Mouse (Mus musculus) liver, postnatal 0 days (tissue): ENCODE results near the gene Myo1e. TPM values are rescaled to one million over a fixed set of nuclear protein-coding genes. Genes with fewer than 3 reads are reported as not detected.
"Not testable (repeated sequence)": the region's sequence is repeated elsewhere in the genome, so short reads cannot be mapped to it uniquely, and the experiment has no call there.

Experiments used
- ATAC-seq: fragments of 200-750 bp; cut with Nextera tagmentation; 2 replicates; pipeline ENCODE4 v1.8.0; 2017; ENCODE audit warnings: mild to moderate bottlenecking, moderate library complexity
- DNase-seq: peaks from one replicate; pipeline ENCODE4 v3.0.0-alpha.2; 2016
- H3K27ac ChIP-seq: fragments of 300-500 bp; sonication (generic); 2 replicates; pipeline ENCODE4 v1.5.1; 2014; ENCODE audit warnings: antibody characterized with exemption, moderate library complexity, mild to moderate bottlenecking, low read depth
- H3K27me3 ChIP-seq: fragments of 300-500 bp; sonication (generic); 2 replicates; pipeline ENCODE4 v1.6.1; 2014; ENCODE audit warnings: low read length, control low read depth, mixed read lengths; ENCODE audit not compliant: insufficient read depth
- H3K36me3 ChIP-seq: fragments of 300-500 bp; sonication (generic); replicated peaks from 2 replicates; pipeline ENCODE4 v1.6.1; 2014; ENCODE audit warnings: mild to moderate bottlenecking, control low read depth, low read length, moderate library complexity, mixed read lengths; ENCODE audit not compliant: insufficient read depth
- H3K4me1 ChIP-seq: fragments of 300-500 bp; sonication (generic); 2 replicates; pipeline ENCODE4 v1.6.1; 2014; ENCODE audit warnings: antibody characterized with exemption, mild to moderate bottlenecking, control low read depth; ENCODE audit not compliant: insufficient read depth
- H3K4me2 ChIP-seq: fragments of 300-500 bp; sonication (generic); 2 replicates; pipeline ENCODE4 v1.6.1; 2014; ENCODE audit warnings: low read depth, mild to moderate bottlenecking, low read length, moderate library complexity, mixed read lengths
- H3K4me3 ChIP-seq: fragments of 300-500 bp; sonication (generic); 2 replicates; pipeline ENCODE4 v1.5.1; 2014; ENCODE audit warnings: low read depth, low read length
- H3K9ac ChIP-seq: fragments of 300-500 bp; sonication (generic); replicated peaks from 2 replicates; pipeline ENCODE4 v1.6.1; 2014; ENCODE audit warnings: mild to moderate bottlenecking, moderate library complexity
- H3K9me3 ChIP-seq: fragments of 300-500 bp; sonication (generic); 2 replicates; pipeline ENCODE4 v1.6.1; 2016; ENCODE audit warnings: mild to moderate bottlenecking, control low read depth, low read length, mixed read lengths
- CTCF ChIP-seq: sonication (generic); IDR thresholded peaks from 2 replicates; pipeline ENCODE4 v1.5.1; 2016; ENCODE audit warnings: antibody characterized with exemption, low read depth
- EP300 ChIP-seq: IDR thresholded peaks from 2 replicates; pipeline ENCODE4 v1.6.1; 2016; ENCODE audit warnings: antibody characterized with exemption, low read depth, mild to moderate bottlenecking
- WGBS: fragments of 180-500 bp; shearing (Covaris S2); extraction: QIAGEN DNeasy Blood & Tissue Kit; methylation state at CpG from one replicate; pipeline ENCODE4 v1.1.7; 2014; ENCODE audit not compliant: insufficient replicate concordance; 5-methylcytosine and 5-hydroxymethylcytosine counted together
- polyA plus RNA-seq: library from polyadenylated mRNA; unstranded; fragments of >200 nt; fragmentation: Nextera tagmentation; extraction: Ambion mirVana; gene quantifications from 2 replicates; pipeline ENCODE4 v1.2.1, GENCODE M21; 2015

The Myo1e gene
- polyA plus RNA-seq, 1 experiment from 2014 or later, result 7.4 TPM

- ATAC-seq, result no peak
- no peak overlapping the region for H3K4me3 ChIP-seq
- no peaks in the 10 kb centered on the region for H3K27me3 ChIP-seq
- H3K9me3 ChIP-seq, result no peaks in the 10 kb centered on the region
- H3K27ac ChIP-seq, result no peak overlapping the region
- no peak for TF ChIP-seq EP300
- TF ChIP-seq CTCF, result no peak
- H3K9ac ChIP-seq, result no peak overlapping the region
- no peak overlapping the region for H3K4me2 ChIP-seq
- no peak for DNase-seq
- WGBS, result 55% methylated on average over 1 of the region's 1 CpGs
- no peaks in the 10 kb centered on the region for H3K36me3 ChIP-seq
- H3K4me1 ChIP-seq, result peaks cover 6% of the 10 kb centered on the region; the same call in 1 of the 2 replicates
Measured at GRCm38 (mm10) chr9:70253016-70253415, 45.9 kb downstream of the Myo1e start.

GRCm38 (mm10) chr9:70255005-70255404 is 47.9 kb downstream of the Myo1e start:
- H3K27me3 ChIP-seq, result no peaks in the 10 kb centered on the region
- TF ChIP-seq CTCF, result no peak
- TF ChIP-seq EP300, result no peak
- ATAC-seq (no peak), DNase-seq (no peak)
- H3K4me1 ChIP-seq, result peaks cover 7% of the 10 kb centered on the region; the same call in 1 of the 2 replicates
- no peak overlapping the region for H3K9ac ChIP-seq
- H3K4me2 ChIP-seq, result no peak overlapping the region
- H3K27ac ChIP-seq, result no peak overlapping the region
- H3K36me3 ChIP-seq, result no peaks in the 10 kb centered on the region
- 76% methylated on average over 4 of the region's 4 CpGs for WGBS
- no peak overlapping the region for H3K4me3 ChIP-seq
- H3K9me3 ChIP-seq, result no peaks in the 10 kb centered on the region

- H3K4me3 ChIP-seq, H3K27me3 ChIP-seq, H3K27ac ChIP-seq, DNase-seq, H3K4me2 ChIP-seq, ATAC-seq, H3K36me3 ChIP-seq, H3K9ac ChIP-seq, H3K4me1 ChIP-seq, H3K9me3 ChIP-seq: not testable (repeated sequence)
- 75% methylated on average over 7 of the region's 7 CpGs for WGBS
Measured at GRCm38 (mm10) chr9:70256027-70256426, 48.9 kb downstream of the Myo1e start.

DNA sequence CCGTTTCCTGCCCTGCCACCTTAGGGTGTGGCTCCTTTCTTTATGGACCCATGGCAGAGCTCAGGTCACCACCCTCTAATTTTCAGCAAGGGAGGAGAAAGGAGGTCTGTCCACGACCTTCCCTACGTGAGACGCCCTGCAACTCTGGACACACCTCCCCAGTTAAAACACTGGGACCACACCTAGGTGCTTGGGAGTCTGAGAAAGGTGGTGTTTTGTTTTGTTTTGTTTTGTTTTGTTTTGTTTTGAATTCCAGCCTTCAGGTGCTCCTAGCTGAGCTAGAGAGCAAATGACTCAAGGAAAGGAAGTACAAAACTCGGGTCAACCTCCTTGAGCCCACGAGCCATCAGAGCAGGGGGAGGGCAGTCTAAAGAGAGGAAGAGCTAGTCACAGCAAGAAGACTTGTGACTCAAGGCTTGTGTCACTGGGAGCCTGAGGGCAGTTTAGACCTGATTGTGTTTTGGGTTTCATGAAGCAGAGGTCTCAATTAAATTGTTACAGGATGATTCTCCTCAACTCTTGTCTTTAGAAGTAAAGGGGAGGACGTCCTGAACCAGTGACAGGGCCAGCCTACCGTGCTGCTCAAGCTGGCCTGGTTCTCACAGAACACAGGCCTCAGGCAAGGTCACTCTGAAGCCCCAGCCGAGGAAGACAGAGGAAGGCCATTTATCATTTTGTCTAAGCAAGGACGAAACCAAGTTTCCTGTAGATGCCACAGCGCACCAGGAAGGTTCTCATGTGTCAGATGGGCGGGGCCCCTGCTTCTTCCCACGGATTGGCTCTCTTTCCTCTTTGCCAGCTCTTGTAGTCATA is 50.3 kb downstream of the Myo1e start:
- H3K4me1 ChIP-seq, result peaks cover 10% of the 10 kb centered on the region
- DNase-seq, result no peak
- H3K9ac ChIP-seq, result no peak overlapping the region
- H3K36me3 ChIP-seq, result no peaks in the 10 kb centered on the region
- H3K9me3 ChIP-seq, result no peaks in the 10 kb centered on the region
- no peak overlapping the region for H3K27ac ChIP-seq
- WGBS, result 37% methylated on average over 13 of the region's 13 CpGs
- ATAC-seq, result no peak
- no peak overlapping the region for H3K4me3 ChIP-seq
- TF ChIP-seq CTCF (no peak), EP300 (no peak)
- H3K4me2 ChIP-seq, result no peak overlapping the region
- no peaks in the 10 kb centered on the region for H3K27me3 ChIP-seq

GRCm38 (mm10) chr9:70260324-70260841 is 53.2 kb downstream of the Myo1e start:
- ATAC-seq (no peak), DNase-seq (no peak)
- Histone ChIP-seq H3K27me3 (no peaks in the 10 kb centered on the region), H3K36me3 (no peaks in the 10 kb centered on the region), H3K9ac (no peak overlapping the region), H3K27ac (no peak overlapping the region), H3K4me1 (peaks cover 10% of the 10 kb centered on the region), H3K4me3 (no peak overlapping the region), H3K4me2 (no peak overlapping the region), H3K9me3 (no peaks in the 10 kb centered on the region)
- TF ChIP-seq CTCF (no peak), EP300 (no peak)
- WGBS, result 45% methylated on average over 9 of the region's 9 CpGs

DNA sequence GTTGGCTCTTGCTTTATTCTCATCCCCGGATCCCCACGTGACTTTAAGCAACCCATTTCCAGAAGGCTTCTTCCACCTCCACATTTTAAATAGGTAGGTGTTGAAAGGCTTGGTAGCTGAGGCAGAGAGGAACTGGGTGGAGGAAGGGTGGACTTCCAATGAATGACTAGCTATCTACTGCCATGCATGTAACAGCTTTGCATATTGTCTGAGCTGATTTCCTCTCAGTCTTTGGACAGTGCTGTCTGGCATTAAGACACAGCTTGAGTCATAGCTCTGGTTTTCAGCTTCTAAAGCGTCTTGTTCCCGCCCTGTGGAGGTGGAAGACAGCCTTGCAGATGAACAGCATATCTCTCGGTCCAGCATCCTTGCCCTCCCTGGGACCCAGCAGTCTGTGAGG is 54.5 kb downstream of the Myo1e start:
- WGBS, result 63% methylated on average over 5 of the region's 5 CpGs
- Histone ChIP-seq H3K27me3 (no peaks in the 10 kb centered on the region), H3K4me2 (no peak overlapping the region), H3K9ac (no peak overlapping the region), H3K4me1 (peaks cover 10% of the 10 kb centered on the region), H3K9me3 (no peaks in the 10 kb centered on the region), H3K27ac (no peak overlapping the region), H3K4me3 (no peak overlapping the region), H3K36me3 (no peaks in the 10 kb centered on the region)
- TF ChIP-seq EP300, result no peak
- no peak for TF ChIP-seq CTCF
- DNase-seq, result no peak
- no peak for ATAC-seq
